Mouse (Mus musculus): ENCODE results near the gene Exoc3l2. TPM values are rescaled to one million over a fixed set of nuclear protein-coding genes. Genes with fewer than 3 reads are reported as not detected.
A peak's percentile ranks its signal among the peaks of the same experiment; 100 is the strongest.
"Not testable (repeated sequence)": the region's sequence is repeated elsewhere in the genome, so short reads cannot be mapped to it uniquely, and the experiment has no call there.

Gene Exoc3l2
- polyA plus RNA-seq, 1 experiment, result 3.0 TPM

GRCm38 (mm10) chr7:19506969-19507611 is 44.0 kb downstream of the Exoc3l2 start:
- Histone ChIP-seq H3K36me3 (ENCODE audit: control insufficient read depth, insufficient read depth, low read length, poor library complexity, severe bottlenecking) (no peaks in the 10 kb centered on the region), H3K27me3 (ENCODE audit: control insufficient read depth, insufficient read depth, low read length, poor library complexity, severe bottlenecking) (no peaks in the 10 kb centered on the region), H3K4me3 (ENCODE audit: low read depth, low read length) (peak overlapping the region; percentile 86), H3K9me3 (replicated peaks; ENCODE audit: control insufficient read depth, insufficient read depth, low read length, poor library complexity, severe bottlenecking) (no peaks in the 10 kb centered on the region), H3K27ac (ENCODE audit: insufficient read depth, low read length) (peak overlapping the region; percentile 24; the same call in 1 of the 2 replicates), H3K9ac (ENCODE audit: low read depth, poor library complexity, severe bottlenecking) (peak overlapping the region; percentile 71), H3K4me1 (ENCODE audit: control insufficient read depth, insufficient read depth, low read length) (no peaks in the 10 kb centered on the region)
- no peak for TF ChIP-seq EP300 (IDR thresholded peaks at IDR 0.05; ENCODE audit: insufficient read depth, low read depth, low read length)
- no peak for TF ChIP-seq POLR2A (IDR thresholded peaks at IDR 0.05; ENCODE audit: insufficient read depth, low read length)
- TF ChIP-seq CTCF (IDR thresholded peaks at IDR 0.05; ENCODE audit: low read depth, low read length), result no peak

- Histone ChIP-seq H3K4me3 (ENCODE audit: low read depth, low read length) (peak overlapping the region; percentile 86), H3K27ac (ENCODE audit: insufficient read depth, low read length) (peak overlapping the region; percentile 24; the same call in 1 of the 2 replicates)
Observed at GRCm38 (mm10) chr7:19507612-19507981, 44.5 kb downstream of the Exoc3l2 start.

GRCm38 (mm10) chr7:19508150-19508923 is 45.2 kb downstream of the Exoc3l2 start, which contains the start of the genes Bloc1s3 and Trappc6a:
Gene Bloc1s3 (minus strand): TSS chr7:19508367.
Gene Trappc6a (plus strand): TSS chr7:19508395.
- Histone ChIP-seq H3K4me1 (ENCODE audit: control insufficient read depth, insufficient read depth, low read length) (no peaks in the 10 kb centered on the region), H3K9me3 (replicated peaks; ENCODE audit: control insufficient read depth, insufficient read depth, low read length, poor library complexity, severe bottlenecking) (no peaks in the 10 kb centered on the region), H3K36me3 (ENCODE audit: control insufficient read depth, insufficient read depth, low read length, poor library complexity, severe bottlenecking) (no peaks in the 10 kb centered on the region), H3K9ac (ENCODE audit: low read depth, poor library complexity, severe bottlenecking) (peak within 1 kb of the TSS; percentile 71), H3K27me3 (ENCODE audit: control insufficient read depth, insufficient read depth, low read length, poor library complexity, severe bottlenecking) (no peaks in the 10 kb centered on the region), H3K27ac (ENCODE audit: insufficient read depth, low read length) (peak within 1 kb of the TSS; percentile 24; the same call in 1 of the 2 replicates), H3K4me3 (ENCODE audit: low read depth, low read length) (peak within 1 kb of the TSS; percentile 90)
- TF ChIP-seq POLR2A (IDR thresholded peaks at IDR 0.05; ENCODE audit: insufficient read depth, low read length) (no peak), EP300 (IDR thresholded peaks at IDR 0.05; ENCODE audit: insufficient read depth, low read depth, low read length) (no peak), CTCF (IDR thresholded peaks at IDR 0.05; ENCODE audit: low read depth, low read length) (no peak)

More at GRCm38 (mm10) chr7:19507612-19507981, 44.5 kb downstream of the Exoc3l2 start:
- TF ChIP-seq POLR2A (IDR thresholded peaks at IDR 0.05; ENCODE audit: insufficient read depth, low read length), result no peak
- no peak for TF ChIP-seq EP300 (IDR thresholded peaks at IDR 0.05; ENCODE audit: insufficient read depth, low read depth, low read length)
- no peak for TF ChIP-seq CTCF (IDR thresholded peaks at IDR 0.05; ENCODE audit: low read depth, low read length)
- no peaks in the 10 kb centered on the region for H3K4me1 ChIP-seq (ENCODE audit: control insufficient read depth, insufficient read depth, low read length)
- no peaks in the 10 kb centered on the region for H3K27me3 ChIP-seq (ENCODE audit: control insufficient read depth, insufficient read depth, low read length, poor library complexity, severe bottlenecking)
- peak overlapping the region; percentile 71 for H3K9ac ChIP-seq (ENCODE audit: low read depth, poor library complexity, severe bottlenecking)
- no peaks in the 10 kb centered on the region for H3K36me3 ChIP-seq (ENCODE audit: control insufficient read depth, insufficient read depth, low read length, poor library complexity, severe bottlenecking)
- H3K9me3 ChIP-seq (replicated peaks; ENCODE audit: control insufficient read depth, insufficient read depth, low read length, poor library complexity, severe bottlenecking), result no peaks in the 10 kb centered on the region

GRCm38 (mm10) chr7:19508924-19509568 is 45.9 kb downstream of the Exoc3l2 start:
- no peaks in the 10 kb centered on the region for H3K9me3 ChIP-seq (replicated peaks; ENCODE audit: control insufficient read depth, insufficient read depth, low read length, poor library complexity, severe bottlenecking)

GRCm38 (mm10) chr7:19509786-19510185 is 46.7 kb downstream of the Exoc3l2 start:
- peaks cover 2% of the 10 kb centered on the region for H3K4me1 ChIP-seq (ENCODE audit: control insufficient read depth, insufficient read depth, low read length)
- H3K9ac ChIP-seq (ENCODE audit: low read depth, poor library complexity, severe bottlenecking), result peak overlapping the region; percentile 71
- no peak overlapping the region for H3K27ac ChIP-seq (ENCODE audit: insufficient read depth, low read length)

More at GRCm38 (mm10) chr7:19508924-19509568, 45.9 kb downstream of the Exoc3l2 start:
- Histone ChIP-seq H3K4me3 (ENCODE audit: low read depth, low read length) (peak overlapping the region; percentile 90), H3K27ac (ENCODE audit: insufficient read depth, low read length) (no peak overlapping the region), H3K36me3 (ENCODE audit: control insufficient read depth, insufficient read depth, low read length, poor library complexity, severe bottlenecking) (no peaks in the 10 kb centered on the region), H3K27me3 (ENCODE audit: control insufficient read depth, insufficient read depth, low read length, poor library complexity, severe bottlenecking) (no peaks in the 10 kb centered on the region), H3K9ac (ENCODE audit: low read depth, poor library complexity, severe bottlenecking) (peak overlapping the region; percentile 71), H3K4me1 (ENCODE audit: control insufficient read depth, insufficient read depth, low read length) (no peaks in the 10 kb centered on the region)
- no peak for TF ChIP-seq CTCF (IDR thresholded peaks at IDR 0.05; ENCODE audit: low read depth, low read length)

GRCm38 (mm10) chr7:19511934-19512333 is 48.8 kb downstream of the Exoc3l2 start:
- not testable (repeated sequence) for H3K9me3 ChIP-seq (replicated peaks; ENCODE audit: control insufficient read depth, insufficient read depth, low read length, poor library complexity, severe bottlenecking); H3K27me3 ChIP-seq (ENCODE audit: control insufficient read depth, insufficient read depth, low read length, poor library complexity, severe bottlenecking); H3K27ac ChIP-seq (ENCODE audit: insufficient read depth, low read length); H3K36me3 ChIP-seq (ENCODE audit: control insufficient read depth, insufficient read depth, low read length, poor library complexity, severe bottlenecking); H3K4me3 ChIP-seq (ENCODE audit: low read depth, low read length); H3K9ac ChIP-seq (ENCODE audit: low read depth, poor library complexity, severe bottlenecking); H3K4me1 ChIP-seq (ENCODE audit: control insufficient read depth, insufficient read depth, low read length)

More at GRCm38 (mm10) chr7:19509786-19510185, 46.7 kb downstream of the Exoc3l2 start:
- Histone ChIP-seq H3K36me3 (ENCODE audit: control insufficient read depth, insufficient read depth, low read length, poor library complexity, severe bottlenecking) (no peaks in the 10 kb centered on the region), H3K4me3 (ENCODE audit: low read depth, low read length) (peak overlapping the region; percentile 12), H3K27me3 (ENCODE audit: control insufficient read depth, insufficient read depth, low read length, poor library complexity, severe bottlenecking) (no peaks in the 10 kb centered on the region), H3K9me3 (replicated peaks; ENCODE audit: control insufficient read depth, insufficient read depth, low read length, poor library complexity, severe bottlenecking) (no peaks in the 10 kb centered on the region)
- TF ChIP-seq CTCF (IDR thresholded peaks at IDR 0.05; ENCODE audit: low read depth, low read length) (no peak), EP300 (IDR thresholded peaks at IDR 0.05; ENCODE audit: insufficient read depth, low read depth, low read length) (no peak), POLR2A (IDR thresholded peaks at IDR 0.05; ENCODE audit: insufficient read depth, low read length) (no peak)

Measured in ES-Bruce4 (cell line).